Mouse (Mus musculus) kidney, adult 2 months (tissue): ENCODE results near the gene Gm16253. TPM values are rescaled to one million over a fixed set of nuclear protein-coding genes. Genes with fewer than 3 reads are reported as not detected.

Source experiments
- DNase-seq: peaks from one replicate; pipeline ENCODE4 v3.0.0; 2021
- H3K27ac ChIP-seq: fragments of 200-500 bp; 2 replicates; pipeline ENCODE4 v1.5.1; 2012; ENCODE audit warnings: low read depth, low read length, control low read depth, inconsistent platforms; ENCODE audit not compliant: insufficient read depth
- H3K27me3 ChIP-seq: fragments of 200-500 bp; replicated peaks from 2 replicates; pipeline ENCODE4 v1.6.1; 2012; ENCODE audit warnings: mild to moderate bottlenecking, moderate library complexity, low read length, inconsistent platforms; ENCODE audit not compliant: control insufficient read depth, insufficient read depth
- H3K36me3 ChIP-seq: fragments of 200-500 bp; 2 replicates; pipeline ENCODE4 v1.6.1; 2012; ENCODE audit warnings: mild to moderate bottlenecking, moderate library complexity, low read length, inconsistent platforms; ENCODE audit not compliant: control insufficient read depth, insufficient read depth
- H3K4me1 ChIP-seq: fragments of 200-500 bp; 2 replicates; pipeline ENCODE4 v1.6.1; 2011; ENCODE audit warnings: low read length; ENCODE audit not compliant: control insufficient read depth, insufficient read depth
- H3K4me3 ChIP-seq: fragments of 200-500 bp; 2 replicates; pipeline ENCODE4 v1.5.1; 2011; ENCODE audit warnings: mild to moderate bottlenecking, low read depth, low read length, control low read depth; ENCODE audit not compliant: insufficient read depth
- CTCF ChIP-seq: fragments of 200-500 bp; conservative IDR thresholded peaks from 2 replicates; pipeline ENCODE4 v1.5.1; 2011; ENCODE audit warnings: low read depth, mild to moderate bottlenecking, control low read depth, low read length, moderate library complexity, mixed read lengths; ENCODE audit not compliant: insufficient read depth, insufficient read length
- POLR2A ChIP-seq: fragments of 200-500 bp; IDR thresholded peaks from one replicate; pipeline ENCODE4 v1.6.1; 2011; ENCODE audit warnings: low read depth, low read length, control low read depth
- WGBS: fragments of 180-500 bp; shearing (Covaris S2); methylation state at CpG from one replicate; pipeline ENCODE4 v1.1.7; 2018; 5-methylcytosine and 5-hydroxymethylcytosine counted together
- polyA plus RNA-seq: library from polyadenylated mRNA; depleted of rRNA; stranded (reverse); fragments of >200 nt; gene quantifications from 2 replicates; pipeline ENCODE4 v1.2.3, GENCODE M21; 2012

Gm16253 gene
- polyA plus RNA-seq, 1 experiment = not detected

GRCm38 (mm10) chr3:96551203-96551602, 25.6 kb upstream of the Gm16253 start:
- Histone ChIP-seq H3K4me3 (no peak overlapping the region), H3K27me3 (no peaks in the 10 kb centered on the region), H3K36me3 (no peaks in the 10 kb centered on the region), H3K4me1 (peaks cover 25% of the 10 kb centered on the region; the same call in 1 of the 2 replicates), H3K27ac (peak overlapping the region; percentile 71)
- WGBS = 4% methylated on average over 8 of the region's 8 CpGs
- DNase-seq = peak; percentile 90
- TF ChIP-seq CTCF = peak; percentile 48
- TF ChIP-seq POLR2A = no peak

GRCm38 (mm10) chr3:96551890-96552289, 24.9 kb upstream of the Gm16253 start:
- peak overlapping the region; percentile 71 for H3K27ac ChIP-seq
- TF ChIP-seq POLR2A = no peak
- no peak for TF ChIP-seq CTCF

GRCm38 (mm10) chr3:96553601-96554000, 23.2 kb upstream of the Gm16253 start:
- no peak for TF ChIP-seq POLR2A
- no peak for TF ChIP-seq CTCF
- Histone ChIP-seq H3K36me3 (no peaks in the 10 kb centered on the region; the same call in 1 of the 2 replicates), H3K27me3 (no peaks in the 10 kb centered on the region), H3K4me3 (no peak overlapping the region), H3K4me1 (peaks cover 23% of the 10 kb centered on the region; the same call in 1 of the 2 replicates), H3K27ac (peak overlapping the region; percentile 97; the same call in 1 of the 2 replicates)
- 82% methylated on average over 6 of the region's 6 CpGs for WGBS
- no peak for DNase-seq

More at GRCm38 (mm10) chr3:96551890-96552289, 24.9 kb upstream of the Gm16253 start:
- WGBS = 47% methylated on average over 7 of the region's 7 CpGs
- Histone ChIP-seq H3K27me3 (no peaks in the 10 kb centered on the region), H3K4me3 (no peak overlapping the region), H3K4me1 (peaks cover 25% of the 10 kb centered on the region; the same call in 1 of the 2 replicates), H3K36me3 (no peaks in the 10 kb centered on the region)
- no peak for DNase-seq

- H3K27ac ChIP-seq = peak overlapping the region; percentile 97
- DNase-seq = no peak
- peaks cover 23% of the 10 kb centered on the region; the same call in 1 of the 2 replicates for H3K4me1 ChIP-seq
- WGBS = 59% methylated on average over 6 of the region's 6 CpGs
- no peak overlapping the region for H3K4me3 ChIP-seq
- no peaks in the 10 kb centered on the region for H3K27me3 ChIP-seq
- TF ChIP-seq POLR2A (no peak), CTCF (no peak)
- peaks cover 5% of the 10 kb centered on the region; the same call in 1 of the 2 replicates for H3K36me3 ChIP-seq
These were observed 22.5 kb upstream of the Gm16253 start for GRCm38 (mm10) chr3:96554251-96554650.

- no peaks in the 10 kb centered on the region for H3K27me3 ChIP-seq
- DNase-seq = peak; percentile 96
- TF ChIP-seq CTCF (no peak), POLR2A (no peak)
- H3K4me1 ChIP-seq = peaks cover 23% of the 10 kb centered on the region; the same call in 1 of the 2 replicates
- no peak overlapping the region for H3K4me3 ChIP-seq
- H3K27ac ChIP-seq = peak overlapping the region; percentile 97
- 5% methylated on average over 12 of the region's 12 CpGs for WGBS
- peaks cover 13% of the 10 kb centered on the region for H3K36me3 ChIP-seq
These were observed 21.7 kb upstream of the Gm16253 start for GRCm38 (mm10) chr3:96555041-96555596.

- H3K4me3 ChIP-seq = no peak overlapping the region
- TF ChIP-seq POLR2A (no peak), CTCF (no peak)
- peaks cover 23% of the 10 kb centered on the region; the same call in 1 of the 2 replicates for H3K4me1 ChIP-seq
- peak; percentile 29 for DNase-seq
- peaks cover 23% of the 10 kb centered on the region for H3K36me3 ChIP-seq
- WGBS = 52% methylated on average over 15 of the region's 15 CpGs
- peak overlapping the region; percentile 97 for H3K27ac ChIP-seq
- H3K27me3 ChIP-seq = no peaks in the 10 kb centered on the region
These were observed 20.7 kb upstream of the Gm16253 start for GRCm38 (mm10) chr3:96555999-96556614.

- peak overlapping the region; percentile 67 for H3K4me3 ChIP-seq
- H3K4me1 ChIP-seq = peaks cover 16% of the 10 kb centered on the region; the same call in 1 of the 2 replicates
- TF ChIP-seq CTCF = no peak
These were observed 19.8 kb upstream of the Gm16253 start for GRCm38 (mm10) chr3:96556651-96557635.

More at GRCm38 (mm10) chr3:96556651-96557635, 19.8 kb upstream of the Gm16253 start:
- peaks cover 28% of the 10 kb centered on the region for H3K36me3 ChIP-seq
- H3K27me3 ChIP-seq = no peaks in the 10 kb centered on the region
- WGBS = 5% methylated on average over 22 of the region's 22 CpGs
- peak overlapping the region; percentile 99 for H3K27ac ChIP-seq
- DNase-seq = peak; percentile 60
